Mouse (Mus musculus) embryonic facial prominence, embryonic 10.5 days (tissue): ENCODE results near the gene Gm28539. TPM values are rescaled to one million over a fixed set of nuclear protein-coding genes. Genes with fewer than 3 reads are reported as not detected.
A peak's percentile ranks its signal among the peaks of the same experiment; 100 is the strongest.

ENCODE experiments used
- DNase-seq: peaks from one replicate; pipeline ENCODE4 v3.0.0-alpha.2; 2017; ENCODE audit warnings: low spot score
- H3K27ac ChIP-seq: fragments of 300-500 bp; sonication (generic); replicated peaks from 2 replicates; pipeline ENCODE4 v1.5.1; 2016; ENCODE audit warnings: mild to moderate bottlenecking
- H3K27me3 ChIP-seq: fragments of 300-500 bp; sonication (generic); replicated peaks from 2 replicates; pipeline ENCODE4 v1.6.1; 2016; ENCODE audit warnings: low read depth, mild to moderate bottlenecking; ENCODE audit not compliant: poor library complexity, severe bottlenecking
- H3K36me3 ChIP-seq: fragments of 300-500 bp; sonication (generic); replicated peaks from 2 replicates; pipeline ENCODE4 v1.6.1; 2016; ENCODE audit warnings: mild to moderate bottlenecking, moderate library complexity
- H3K4me1 ChIP-seq: fragments of 300-500 bp; sonication (generic); 2 replicates; pipeline ENCODE4 v1.6.1; 2016
- H3K4me3 ChIP-seq: fragments of 300-500 bp; sonication (generic); 2 replicates; pipeline ENCODE4 v1.5.1; 2016; ENCODE audit warnings: mild to moderate bottlenecking, moderate library complexity
- H3K9me3 ChIP-seq: fragments of 300-500 bp; sonication (generic); 2 replicates; pipeline ENCODE4 v1.6.1; 2016; ENCODE audit warnings: mild to moderate bottlenecking
- WGBS: fragments of 180-500 bp; shearing (Covaris S2); methylation state at CpG from one replicate; pipeline ENCODE4 v1.1.7; 2016; 5-methylcytosine and 5-hydroxymethylcytosine counted together
- polyA plus RNA-seq: library from polyadenylated mRNA; unstranded; fragments of >200 nt; fragmentation: Nextera tagmentation; extraction: Ambion mirVana; gene quantifications from 2 replicates; pipeline ENCODE4 v1.2.1, GENCODE M21; 2016

Gene Gm28539
- polyA plus RNA-seq, 1 experiment from 2014 or later, result not detected

GRCm38 (mm10) chr16:18876091-18876441, 39.7 kb downstream of the Gm28539 start:
- Histone ChIP-seq H3K27me3 (no peaks in the 10 kb centered on the region), H3K9me3 (no peaks in the 10 kb centered on the region), H3K4me1 (peaks cover 14% of the 10 kb centered on the region), H3K27ac (peak overlapping the region; percentile 95), H3K36me3 (peaks cover 59% of the 10 kb centered on the region), H3K4me3 (peak overlapping the region; percentile 84)
- 1% methylated on average over 17 of the region's 17 CpGs for WGBS
- no peak for DNase-seq

GRCm38 (mm10) chr16:18876442-18877308, 40.3 kb downstream of the Gm28539 start, which contains the start of the genes Mrpl40 and Hira:
Mrpl40 (minus strand) TSS chr16:18876862.
Hira (plus strand) TSS chr16:18877037.
- Histone ChIP-seq H3K9me3 (no peaks in the 10 kb centered on the region), H3K27ac (peak within 1 kb of the TSS; percentile 95), H3K4me3 (peak within 1 kb of the TSS; percentile 84), H3K36me3 (peaks cover 59% of the 10 kb centered on the region), H3K27me3 (no peaks in the 10 kb centered on the region), H3K4me1 (peaks cover 14% of the 10 kb centered on the region)
- DNase-seq, result peak; percentile 97
- WGBS, result under 1% methylated on average over 93 of the region's 93 CpGs

GRCm38 (mm10) chr16:18877386-18878090, 41.2 kb downstream of the Gm28539 start:
- Histone ChIP-seq H3K4me3 (peak overlapping the region; percentile 84), H3K9me3 (no peaks in the 10 kb centered on the region), H3K27ac (peak overlapping the region; percentile 95), H3K36me3 (peaks cover 59% of the 10 kb centered on the region), H3K4me1 (peaks cover 14% of the 10 kb centered on the region), H3K27me3 (no peaks in the 10 kb centered on the region)
- WGBS, result under 1% methylated on average over 43 of the region's 43 CpGs
- DNase-seq, result peak; percentile 79

- peak overlapping the region; percentile 95 for H3K27ac ChIP-seq
- peaks cover 14% of the 10 kb centered on the region for H3K4me1 ChIP-seq
- H3K27me3 ChIP-seq, result no peaks in the 10 kb centered on the region
- 30% methylated on average over 20 of the region's 20 CpGs for WGBS
- H3K4me3 ChIP-seq, result peak overlapping the region; percentile 84
- peaks cover 59% of the 10 kb centered on the region for H3K36me3 ChIP-seq
- no peaks in the 10 kb centered on the region for H3K9me3 ChIP-seq
- no peak for DNase-seq
Observed at GRCm38 (mm10) chr16:18878091-18878720, 41.8 kb downstream of the Gm28539 start.

GRCm38 (mm10) chr16:18884044-18884443, 47.7 kb downstream of the Gm28539 start:
- Histone ChIP-seq H3K36me3 (peaks cover 70% of the 10 kb centered on the region), H3K27me3 (no peaks in the 10 kb centered on the region), H3K9me3 (no peaks in the 10 kb centered on the region), H3K27ac (no peak overlapping the region), H3K4me3 (no peak overlapping the region), H3K4me1 (peaks cover 4% of the 10 kb centered on the region; the same call in 1 of the 2 replicates)
- DNase-seq, result no peak

- Histone ChIP-seq H3K9me3 (no peaks in the 10 kb centered on the region), H3K4me1 (no peaks in the 10 kb centered on the region), H3K4me3 (no peak overlapping the region), H3K27me3 (no peaks in the 10 kb centered on the region), H3K36me3 (peaks cover 49% of the 10 kb centered on the region), H3K27ac (no peak overlapping the region)
- WGBS, result 82% methylated on average over 4 of the region's 4 CpGs
- no peak for DNase-seq
Observed at GRCm38 (mm10) chr16:18893840-18894372, 57.5 kb downstream of the Gm28539 start.

GRCm38 (mm10) chr16:18895249-18895648, 58.9 kb downstream of the Gm28539 start:
- H3K27me3 ChIP-seq, result no peaks in the 10 kb centered on the region
- H3K4me1 ChIP-seq, result no peaks in the 10 kb centered on the region
- no peaks in the 10 kb centered on the region for H3K9me3 ChIP-seq
- 84% methylated on average over 3 of the region's 3 CpGs for WGBS
- peaks cover 57% of the 10 kb centered on the region for H3K36me3 ChIP-seq
- no peak overlapping the region for H3K27ac ChIP-seq
- no peak for DNase-seq
- no peak overlapping the region for H3K4me3 ChIP-seq

GRCm38 (mm10) chr16:18896429-18896828, 60.0 kb downstream of the Gm28539 start:
- 75% methylated on average over 10 of the region's 10 CpGs for WGBS
- Histone ChIP-seq H3K36me3 (peaks cover 68% of the 10 kb centered on the region), H3K4me3 (no peak overlapping the region), H3K27ac (no peak overlapping the region), H3K27me3 (no peaks in the 10 kb centered on the region), H3K4me1 (no peaks in the 10 kb centered on the region), H3K9me3 (no peaks in the 10 kb centered on the region)
- DNase-seq, result peak; percentile 9

- H3K27me3 ChIP-seq, result no peaks in the 10 kb centered on the region
- H3K36me3 ChIP-seq, result peaks cover 98% of the 10 kb centered on the region
- no peaks in the 10 kb centered on the region for H3K9me3 ChIP-seq
- no peak overlapping the region for H3K4me3 ChIP-seq
- no peak for DNase-seq
- H3K4me1 ChIP-seq, result no peaks in the 10 kb centered on the region
- 97% methylated on average over 1 of the region's 1 CpGs for WGBS
- H3K27ac ChIP-seq, result no peak overlapping the region
Observed at GRCm38 (mm10) chr16:18905648-18906047, 69.3 kb downstream of the Gm28539 start.

- no peak overlapping the region for H3K27ac ChIP-seq
- no peaks in the 10 kb centered on the region for H3K9me3 ChIP-seq
- WGBS, result 96% methylated on average over 4 of the region's 4 CpGs
- no peak for DNase-seq
- no peaks in the 10 kb centered on the region for H3K4me1 ChIP-seq
- H3K27me3 ChIP-seq, result no peaks in the 10 kb centered on the region
- H3K4me3 ChIP-seq, result no peak overlapping the region
- H3K36me3 ChIP-seq, result peaks cover 89% of the 10 kb centered on the region
Observed at GRCm38 (mm10) chr16:18916064-18916463, 79.7 kb downstream of the Gm28539 start.

- WGBS, result 87% methylated on average over 2 of the region's 2 CpGs
- no peaks in the 10 kb centered on the region for H3K4me1 ChIP-seq
- no peaks in the 10 kb centered on the region for H3K9me3 ChIP-seq
- peaks cover 98% of the 10 kb centered on the region for H3K36me3 ChIP-seq
- H3K27ac ChIP-seq, result no peak overlapping the region
- no peaks in the 10 kb centered on the region for H3K27me3 ChIP-seq
- no peak overlapping the region for H3K4me3 ChIP-seq
- DNase-seq, result no peak
Observed at GRCm38 (mm10) chr16:18921771-18922170, 85.4 kb downstream of the Gm28539 start.

GRCm38 (mm10) chr16:18927963-18928362, 91.6 kb downstream of the Gm28539 start:
- H3K4me3 ChIP-seq, result no peak overlapping the region
- DNase-seq, result no peak
- H3K27me3 ChIP-seq, result no peaks in the 10 kb centered on the region
- no peaks in the 10 kb centered on the region for H3K9me3 ChIP-seq
- H3K36me3 ChIP-seq, result peaks cover 95% of the 10 kb centered on the region
- 96% methylated on average over 1 of the region's 1 CpGs for whole genome bisulfite sequencing
- no peak overlapping the region for H3K27ac ChIP-seq
- H3K4me1 ChIP-seq, result no peaks in the 10 kb centered on the region
